Mouse (Mus musculus) cerebellum, adult 9-10 months (tissue): ENCODE measurements around the gene Cend1.
"Not testable (repeated sequence)": the region's sequence is repeated elsewhere in the genome, so short reads cannot be mapped to it uniquely, and the experiment has no call there.

ENCODE experiments used
- DNase-seq: peaks from one replicate; pipeline ENCODE4 v3.0.0; 2022

The Cend1 gene

GRCm38 (mm10) chr7:141426948-141427730 is 2.2 kb downstream of the Cend1 start:
- no peak for DNase-seq

GRCm38 (mm10) chr7:141423811-141424210 is 5.5 kb downstream of the Cend1 start:
- no peak for DNase-seq

GRCm38 (mm10) chr7:141420030-141420702 is 9.1 kb downstream of the Cend1 start:
- DNase-seq = no peak

- no peak for DNase-seq
These were observed 10.3 kb downstream of the Cend1 start for GRCm38 (mm10) chr7:141418970-141419369.

GRCm38 (mm10) chr7:141417731-141418681 is 11.3 kb downstream of the Cend1 start:
- no peak for DNase-seq

- peak; percentile 55 for DNase-seq
These were observed 13.0 kb downstream of the Cend1 start for GRCm38 (mm10) chr7:141416144-141416841.

- peak; percentile 98 for DNase-seq
These were observed 15.3 kb downstream of the Cend1 start, which contains the start of gene Gatd1 for GRCm38 (mm10) chr7:141413809-141414584. TSS of gene Gatd1 (minus strand) at chr7:141414136.

GRCm38 (mm10) chr7:141413331-141413730 is 16.0 kb downstream of the Cend1 start:
- peak; percentile 71 for DNase-seq

GRCm38 (mm10) chr7:141411667-141412066 is 17.6 kb downstream of the Cend1 start:
- no peak for DNase-seq

- no peak for DNase-seq
These were observed 18.7 kb downstream of the Cend1 start for GRCm38 (mm10) chr7:141410631-141411030.

- DNase-seq = peak; percentile 96
These were observed 20.5 kb downstream of the Cend1 start for GRCm38 (mm10) chr7:141408833-141409232.

- DNase-seq = not testable (repeated sequence)
These were observed 21.6 kb downstream of the Cend1 start for GRCm38 (mm10) chr7:141407670-141408069.

- no peak for DNase-seq
These were observed 23.8 kb downstream of the Cend1 start for GRCm38 (mm10) chr7:141405466-141405865.

GRCm38 (mm10) chr7:141403305-141403704 is 26.0 kb downstream of the Cend1 start:
- DNase-seq = peak; percentile 62

- no peak for DNase-seq
These were observed 33.9 kb downstream of the Cend1 start for GRCm38 (mm10) chr7:141395348-141395747.

GRCm38 (mm10) chr7:141394771-141395170 is 34.5 kb downstream of the Cend1 start:
- peak; percentile 67 for DNase-seq

GRCm38 (mm10) chr7:141394158-141394557 is 35.1 kb downstream of the Cend1 start:
- no peak for DNase-seq

GRCm38 (mm10) chr7:141392552-141393222 is 36.6 kb downstream of the Cend1 start:
- no peak for DNase-seq

- DNase-seq = peak; percentile 94
These were observed 37.4 kb downstream of the Cend1 start, which contains the start of gene Taldo1 for GRCm38 (mm10) chr7:141391625-141392551. TSS of gene Taldo1 (plus strand) at chr7:141392199.
